Mouse (Mus musculus): Measurements from ENCODE around the gene Mzt1.
A peak's percentile ranks its signal among the peaks of the same experiment; 100 is the strongest.
"Not testable (repeated sequence)": the region's sequence is repeated elsewhere in the genome, so short reads cannot be mapped to it uniquely, and the experiment has no call there.

Gene Mzt1

GRCm38 (mm10) chr14:99046031-99046781 is at the start of gene Mzt1, which contains the start of gene Bora:
Gene Mzt1, minus strand, starts transcription at chr14:99046134.
Gene Bora, plus strand, starts transcription at chr14:99046222.
- peak; percentile 94 for DNase-seq (ENCODE audit: low spot score)

GRCm38 (mm10) chr14:99088947-99089346 is 43.0 kb upstream of the Mzt1 start:
- DNase-seq (ENCODE audit: low spot score) = no peak

GRCm38 (mm10) chr14:99071146-99071545 is 25.2 kb upstream of the Mzt1 start:
- no peak for DNase-seq (ENCODE audit: low spot score)

GRCm38 (mm10) chr14:99063091-99063490 is 17.2 kb upstream of the Mzt1 start:
- no peak for DNase-seq (ENCODE audit: low spot score)

GRCm38 (mm10) chr14:99060616-99061015 is 14.7 kb upstream of the Mzt1 start:
- no peak for DNase-seq (ENCODE audit: low spot score)

DNA sequence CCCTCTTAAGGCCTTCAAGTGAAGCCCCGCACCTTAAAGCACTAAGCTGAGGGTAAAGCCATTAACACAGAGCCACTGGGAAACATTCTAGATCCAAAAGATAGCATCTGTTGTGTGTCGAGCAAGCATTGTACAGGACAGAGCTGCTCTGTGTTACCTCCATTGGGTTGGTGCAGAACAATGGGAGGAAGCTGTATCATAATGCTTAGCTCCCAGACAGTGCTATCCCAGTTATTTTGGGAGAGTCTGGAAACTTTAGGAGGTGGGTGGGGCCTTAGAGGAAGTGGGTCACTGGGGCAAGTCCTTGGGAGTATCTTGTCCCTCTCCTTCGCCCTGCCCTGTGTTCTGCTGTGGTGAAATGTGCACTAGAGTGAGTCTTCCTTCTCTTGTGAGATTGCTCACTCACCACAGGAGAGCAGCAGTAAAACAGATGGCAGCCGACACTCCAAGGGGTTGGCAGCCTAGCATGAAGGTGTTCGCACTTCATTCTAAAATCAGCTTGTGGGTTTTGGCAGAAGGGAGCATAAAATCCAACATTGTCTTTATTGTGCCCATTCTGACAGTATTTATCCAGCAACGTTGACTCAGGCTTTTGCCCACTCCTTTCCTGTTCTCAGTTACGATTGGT is 13.1 kb upstream of the Mzt1 start:
- DNase-seq (ENCODE audit: low spot score) = no peak

DNA sequence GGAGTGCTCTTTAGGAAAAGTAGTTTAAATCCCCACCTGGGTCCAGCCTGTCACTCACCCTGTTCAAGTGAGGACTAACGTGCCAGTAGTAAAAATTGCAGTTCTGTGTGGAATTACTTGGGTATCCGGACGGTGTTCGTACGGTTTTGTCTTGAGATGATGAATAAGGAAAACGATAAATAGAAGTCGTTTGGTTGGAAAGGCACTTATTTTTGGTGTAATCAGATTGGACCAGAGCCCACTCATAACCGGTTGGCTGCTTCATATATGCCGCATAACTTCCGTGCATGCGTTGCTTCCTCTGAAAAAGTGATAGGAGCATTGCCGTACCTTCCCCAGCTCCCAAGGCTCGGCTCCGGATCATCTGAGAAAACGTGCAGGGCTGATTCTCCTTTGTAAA is 848 bp upstream of the Mzt1 start:
- DNase-seq (ENCODE audit: low spot score) = no peak

GRCm38 (mm10) chr14:99045378-99046030 is 430 bp downstream of the Mzt1 start:
- DNase-seq (ENCODE audit: low spot score) = no peak

DNA sequence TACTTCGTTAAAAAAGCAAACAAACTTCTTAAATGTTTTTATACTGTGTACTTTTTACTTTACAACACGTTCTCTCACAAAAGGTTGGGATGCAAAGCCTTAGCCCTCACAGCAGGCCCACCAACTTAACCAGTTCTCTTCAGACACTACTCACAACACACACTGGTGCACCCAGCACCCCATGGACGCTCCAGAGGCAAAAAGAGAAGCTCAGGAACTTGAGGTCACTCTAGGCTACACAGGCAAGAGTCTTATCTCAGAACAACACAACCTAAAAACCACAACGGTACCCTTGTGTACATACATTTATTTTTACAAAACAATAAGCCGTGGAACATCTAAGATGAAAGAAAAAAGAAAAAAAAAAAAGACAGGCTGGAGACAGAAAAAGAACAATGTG is 1.2 kb downstream of the Mzt1 start:
- DNase-seq (ENCODE audit: low spot score) = no peak

GRCm38 (mm10) chr14:99044096-99044495 is 1.8 kb downstream of the Mzt1 start:
- DNase-seq (ENCODE audit: low spot score) = no peak

DNA sequence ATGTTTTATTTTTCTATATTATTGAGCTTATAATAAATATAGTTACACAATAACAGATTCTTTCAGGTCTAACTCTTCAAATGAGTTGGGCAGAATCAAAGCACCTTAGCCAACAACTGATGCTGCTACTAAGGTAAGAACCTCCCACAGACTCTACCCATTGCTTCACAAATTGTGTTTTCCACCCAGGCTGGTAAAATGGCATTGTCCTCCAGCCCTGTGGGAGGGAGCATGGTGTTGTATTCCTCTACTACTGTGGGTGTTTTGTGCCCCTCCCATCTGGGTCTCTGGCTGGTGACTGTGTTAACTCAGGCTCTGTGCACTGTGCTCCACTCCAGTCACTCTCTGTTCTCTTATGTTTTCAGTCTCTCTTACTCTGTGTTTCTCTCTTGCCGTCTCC is 2.4 kb downstream of the Mzt1 start:
- DNase-seq (ENCODE audit: low spot score) = no peak

GRCm38 (mm10) chr14:99041416-99041815 is 4.5 kb downstream of the Mzt1 start:
- DNase-seq (ENCODE audit: low spot score) = no peak

- DNase-seq (ENCODE audit: low spot score) = not testable (repeated sequence)
These were observed 6.6 kb downstream of the Mzt1 start for GRCm38 (mm10) chr14:99039308-99039707.

DNA sequence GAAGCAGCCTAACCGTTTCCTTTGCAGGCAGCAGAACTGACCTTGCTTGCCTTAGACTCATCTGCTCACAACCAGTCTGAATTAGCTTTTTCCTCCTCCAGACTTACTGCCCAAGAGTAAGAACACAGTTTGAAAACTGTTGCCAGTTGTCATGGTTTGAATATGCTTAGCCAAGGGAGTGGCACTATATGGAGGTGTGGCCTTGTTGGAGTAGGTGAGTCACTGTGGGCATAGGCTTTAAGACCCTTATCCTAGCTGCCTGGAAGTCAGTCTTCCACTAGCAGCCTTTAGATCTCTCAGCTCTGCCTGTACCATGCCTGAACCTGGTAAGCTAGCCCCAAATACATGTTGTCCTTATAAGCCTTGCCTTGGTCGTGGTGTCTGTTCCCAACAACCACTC is 8.2 kb downstream of the Mzt1 start:
- DNase-seq (ENCODE audit: low spot score) = no peak

DNA sequence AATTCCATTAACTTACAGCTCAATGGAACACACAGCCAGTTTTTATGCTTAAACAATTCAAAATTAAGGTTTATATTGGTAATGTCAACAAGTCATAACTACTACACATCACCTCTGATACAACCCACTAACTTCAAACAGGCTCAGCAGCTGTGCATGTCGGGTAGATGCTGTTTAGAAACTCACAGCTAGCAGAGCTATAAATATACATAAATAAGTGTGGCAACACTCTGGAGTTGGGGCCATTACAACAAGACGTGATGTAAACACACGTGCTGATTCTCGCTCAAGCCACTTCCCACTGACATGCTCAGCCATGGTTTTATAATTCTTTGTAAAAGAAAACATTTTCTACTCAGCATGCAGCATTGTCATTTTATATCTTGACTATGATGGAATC is 9.9 kb downstream of the Mzt1 start:
- DNase-seq (ENCODE audit: low spot score) = no peak

DNA sequence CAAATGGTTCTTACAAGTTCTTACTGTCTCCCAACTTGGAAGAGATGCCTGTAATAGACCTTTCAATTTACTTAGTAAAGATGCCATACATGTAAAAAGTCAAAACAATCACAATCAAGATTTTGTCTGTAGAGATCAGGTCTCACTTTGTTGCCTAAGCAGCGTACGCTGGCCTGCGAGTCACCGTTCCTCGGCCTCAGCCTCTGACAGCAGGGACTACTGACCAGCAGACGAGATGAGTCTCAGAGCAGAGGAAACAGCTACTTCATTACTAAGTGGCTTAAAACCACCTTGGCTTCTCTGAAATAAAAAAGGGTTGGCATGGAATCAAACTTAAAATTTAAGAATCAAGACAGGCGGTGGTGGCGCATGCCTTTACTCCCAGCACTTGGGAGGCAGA is 11.1 kb downstream of the Mzt1 start:
- DNase-seq (ENCODE audit: low spot score) = not testable (repeated sequence)

DNA sequence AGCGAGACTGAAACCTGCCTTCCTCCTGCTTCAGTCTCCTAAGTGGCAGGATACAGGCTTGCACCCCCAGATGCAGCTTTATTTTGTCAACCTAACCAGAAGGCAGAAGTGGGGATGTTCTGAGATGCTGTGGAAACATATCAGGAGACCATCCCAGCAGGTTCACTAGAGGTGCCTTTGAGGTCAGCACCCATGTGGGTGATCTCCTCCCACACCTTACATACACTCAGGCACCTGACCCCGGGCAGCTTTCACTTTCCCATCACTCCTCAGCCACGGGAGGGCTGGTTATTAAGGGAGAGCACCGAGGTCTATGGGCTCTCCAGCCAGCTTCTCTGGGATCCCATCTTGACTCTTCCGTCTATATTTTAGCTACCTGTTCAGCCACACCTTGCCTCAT is 13.3 kb downstream of the Mzt1 start:
- no peak for DNase-seq (ENCODE audit: low spot score)

DNA sequence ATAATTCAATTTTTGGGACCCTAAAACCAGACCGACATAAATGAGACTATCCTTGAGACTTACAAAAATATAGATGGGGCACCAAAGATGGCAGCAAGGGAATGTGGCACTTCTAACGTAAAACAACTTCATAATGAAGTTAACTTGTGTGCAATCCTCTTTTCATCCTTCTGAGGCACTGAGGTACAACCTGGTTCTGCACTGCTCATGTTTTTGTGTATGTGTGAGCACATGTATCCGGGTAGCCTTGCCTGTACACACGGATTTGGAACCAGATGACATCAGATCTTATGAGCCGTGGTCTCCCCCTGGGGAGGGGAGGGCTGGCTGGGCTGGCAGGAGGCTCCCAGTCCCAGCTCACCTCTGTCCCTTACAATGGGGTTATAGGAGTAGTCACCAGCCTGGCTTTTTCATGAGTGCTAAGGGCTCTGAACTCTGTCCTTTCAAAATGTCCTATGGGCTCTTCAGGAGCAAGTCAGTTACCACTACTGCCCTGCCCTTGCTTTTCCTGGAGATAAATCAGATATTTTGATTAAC is 14.5 kb downstream of the Mzt1 start:
- DNase-seq (ENCODE audit: low spot score) = no peak

DNA sequence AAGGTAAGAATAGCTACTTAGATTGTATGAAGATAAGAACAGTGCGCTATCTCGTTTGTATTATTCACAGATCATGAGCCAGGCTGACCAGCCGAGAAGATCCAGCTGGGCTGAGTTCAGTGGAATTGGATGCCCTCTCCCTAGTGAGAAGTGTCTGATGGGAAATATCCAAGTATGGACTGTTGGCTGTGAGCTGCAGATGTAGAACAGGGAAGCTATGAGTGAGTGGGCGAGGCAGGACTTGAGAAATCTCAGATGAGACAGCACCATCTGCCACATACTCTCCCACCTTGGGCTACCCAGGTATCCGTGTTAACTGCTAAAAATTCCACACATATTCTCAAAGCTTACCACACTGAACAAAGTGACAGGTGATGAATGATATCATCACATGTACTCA is 15.9 kb downstream of the Mzt1 start:
- no peak for DNase-seq (ENCODE audit: low spot score)

DNA sequence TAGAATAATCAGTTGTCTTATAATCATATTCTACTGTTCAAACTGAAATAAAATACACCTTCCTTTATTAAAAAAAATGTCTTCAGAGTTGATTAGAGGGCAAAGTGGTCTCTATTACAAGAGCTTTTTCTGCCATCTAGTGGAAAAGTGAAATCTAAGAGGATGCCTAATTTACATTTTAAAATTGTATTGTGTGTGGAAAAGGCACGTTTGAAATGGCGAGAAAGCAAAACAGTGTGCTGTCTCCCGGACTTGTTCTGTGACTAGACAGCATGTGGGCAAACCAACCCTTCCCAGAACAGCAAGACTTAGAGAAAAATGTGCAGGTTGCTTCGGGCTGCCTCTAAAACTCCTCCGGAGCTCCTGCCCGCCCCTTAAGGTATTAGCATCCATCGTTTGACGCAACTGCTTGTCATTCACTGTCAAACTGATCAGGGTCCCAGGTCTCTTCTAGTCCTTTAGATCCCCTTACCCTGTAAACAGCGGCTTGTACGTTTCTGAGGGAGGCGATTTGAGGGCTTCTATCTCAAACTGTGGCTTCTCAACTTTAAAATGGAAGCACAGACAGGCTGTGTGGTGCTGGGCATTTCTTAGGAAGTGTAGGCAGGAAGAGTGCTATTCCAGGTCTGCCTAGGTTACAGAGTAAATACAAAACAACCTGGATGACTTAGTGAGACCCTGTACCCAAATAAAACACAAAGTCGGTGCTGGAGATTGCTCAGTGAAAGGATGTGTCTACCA is 23.4 kb downstream of the Mzt1 start:
- no peak for DNase-seq (ENCODE audit: low spot score)

DNA sequence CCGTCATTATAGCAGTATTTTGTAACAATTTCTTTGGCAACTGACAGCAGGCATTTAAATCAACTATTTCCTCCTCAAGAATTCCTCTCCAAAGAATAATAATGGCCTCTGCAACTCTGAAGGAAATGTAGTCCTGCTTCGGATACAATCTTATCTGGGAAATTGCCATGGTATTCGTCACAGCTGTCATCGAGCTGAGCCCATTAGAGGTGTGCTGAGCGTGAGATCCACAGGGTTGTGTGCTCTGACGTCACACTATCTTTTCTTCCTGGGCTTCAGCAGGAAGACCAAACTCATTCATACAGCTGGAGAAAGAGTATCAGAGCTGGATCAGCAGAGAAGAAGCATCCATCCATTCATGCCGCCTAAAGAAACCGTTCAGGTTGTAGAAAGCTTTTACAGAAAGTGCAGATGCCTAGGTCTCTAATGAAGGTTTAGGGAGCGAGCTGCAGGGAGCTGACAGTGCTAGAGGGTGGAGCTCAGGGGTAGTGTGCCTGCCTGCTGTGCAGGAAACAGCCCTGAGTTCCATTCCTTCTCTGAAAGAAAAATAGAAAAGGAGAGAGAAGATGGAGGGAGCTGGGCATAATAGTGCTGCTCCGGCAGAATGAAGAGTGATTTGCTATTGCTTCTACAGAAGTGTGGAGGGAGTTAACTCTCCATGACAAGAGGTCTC is 26.7 kb downstream of the Mzt1 start:
- no peak for DNase-seq (ENCODE audit: low spot score)

GRCm38 (mm10) chr14:99018691-99019090 is 27.2 kb downstream of the Mzt1 start:
- DNase-seq (ENCODE audit: low spot score) = no peak

Data from testis, postnatal 14 days (tissue).